In genomic region chr8:12671473-12672055, GRCm38 (mm10) we compare ENCODE assay signal across 8 mouse cellular contexts. TPM values are rescaled to one million over a fixed set of nuclear protein-coding genes. Genes with fewer than 3 reads are reported as not detected.
DNase-seq lines count a peak whose midpoint lies in the region; ATAC-seq and TF ChIP-seq lines count a peak whose summit lies in the region.

No protein-coding gene starts in this region.

- under 1% methylated on average over 38 of the region's 38 CpGs for WGBS in liver, adult 2 months
- WGBS in bone marrow, adult 2 months = under 1% methylated on average over 38 of the region's 38 CpGs
- WGBS in forebrain, embryonic 11.5 days = 0% methylated on average over 35 of the region's 38 CpGs
- WGBS in limb, embryonic 11.5 days = under 1% methylated on average over 38 of the region's 38 CpGs
- WGBS in neural tube, embryonic 13.5 days = under 1% methylated on average over 36 of the region's 38 CpGs

- H3K27ac ChIP-seq in liver, adult 2 months (replicated peaks; ENCODE audit: insufficient read depth, low read depth, low read length) = peak overlapping the region; percentile 22
- peak overlapping the region; percentile 53; the same call in 1 of the 2 replicates for H3K27ac ChIP-seq in bone marrow, adult 2 months (ENCODE audit: control insufficient read depth, insufficient read depth, low read depth, low read length, poor library complexity)
- H3K27ac ChIP-seq in forebrain, embryonic 11.5 days (ENCODE audit: low read depth, low read length) = peak overlapping the region; percentile 66; the same call in 1 of the 2 replicates
- H3K27ac ChIP-seq in limb, embryonic 11.5 days (replicated peaks; ENCODE audit: low read depth, low read length) = peak overlapping the region; percentile 56; the same call in 1 of the 2 replicates
- H3K27ac ChIP-seq in neural tube, embryonic 13.5 days (replicated peaks) = peak overlapping the region; percentile 86

- ATAC-seq in forebrain, embryonic 11.5 days (replicated peaks; ENCODE audit: low FRiP score) = no peak; the same call in 1 of the 2 replicates
- peak; percentile 66; the same call in 1 of the 2 replicates for ATAC-seq in limb, embryonic 11.5 days (ENCODE audit: insufficient number of reproducible peaks, low FRiP score, low TSS enrichment, low read depth)
- peak; percentile 82 for ATAC-seq in neural tube, embryonic 13.5 days (ENCODE audit: low read depth)
- no peak; the same call in 1 of the 2 replicates for ATAC-seq in cerebellum, adult (ENCODE audit: insufficient number of reproducible peaks, low FRiP score, low TSS enrichment)

- no peaks in the 10 kb centered on the region for H3K27me3 ChIP-seq in liver, adult 2 months (ENCODE audit: control insufficient read depth, insufficient read depth, low read length)
- no peaks in the 10 kb centered on the region for H3K27me3 ChIP-seq in forebrain, embryonic 11.5 days (ENCODE audit: control insufficient read depth, insufficient read depth, low read length)
- H3K27me3 ChIP-seq in limb, embryonic 11.5 days (ENCODE audit: control insufficient read depth, insufficient read depth, low read length) = no peaks in the 10 kb centered on the region
- peaks cover 14% of the 10 kb centered on the region for H3K27me3 ChIP-seq in neural tube, embryonic 13.5 days

- peak overlapping the region; percentile 87 for H3K4me2 ChIP-seq in forebrain, embryonic 11.5 days (ENCODE audit: low read depth, low read length, severe bottlenecking)
- H3K4me2 ChIP-seq in limb, embryonic 11.5 days (ENCODE audit: low read depth, severe bottlenecking) = peak overlapping the region; percentile 87
- H3K4me2 ChIP-seq in neural tube, embryonic 13.5 days = peak overlapping the region; percentile 86

- H3K79me2 ChIP-seq in liver, adult 2 months (ENCODE audit: control insufficient read depth, insufficient read depth, low read length) = peaks cover 24% of the 10 kb centered on the region

- 0 out of 2 replicates have a peak, but pooled peaks have one; percentile 36 for TF ChIP-seq POLR2A in liver, adult 2 months (IDR thresholded peaks at IDR 0.05; ENCODE audit: extremely low read depth, insufficient read depth, low read length)
- TF ChIP-seq POLR2A in bone marrow, adult 2 months (IDR thresholded peaks at IDR 0.05; ENCODE audit: borderline replicate concordance, control insufficient read depth, low read depth, low read length) = no peak

- peak; percentile 12 for DNase-seq in liver, adult 2 months (ENCODE audit: extremely low read depth, low read depth, low spot score)
- no peak for DNase-seq in liver
- DNase-seq in forebrain, embryonic 11.5 days (ENCODE audit: low spot score) = peak; percentile 50
- DNase-seq in limb, embryonic 11.5 days (ENCODE audit: low spot score) = peak; percentile 40
- DNase-seq in layer of hippocampus, postnatal 25 days (ENCODE audit: extremely low spot score in 1 of 2, low spot score in 1 of 2) = no peak

- H3K9ac ChIP-seq in liver, adult 2 months (ENCODE audit: low read depth, low read length) = peak overlapping the region; percentile 88
- H3K9ac ChIP-seq in forebrain, embryonic 11.5 days (ENCODE audit: low read length) = peak overlapping the region; percentile 96
- peak overlapping the region; percentile 95 for H3K9ac ChIP-seq in limb, embryonic 11.5 days (ENCODE audit: low read length)
- H3K9ac ChIP-seq in neural tube, embryonic 13.5 days = peak overlapping the region; percentile 92

- no peaks in the 10 kb centered on the region for H3K9me3 ChIP-seq in forebrain, embryonic 11.5 days (ENCODE audit: control insufficient read depth, low read length)
- no peaks in the 10 kb centered on the region for H3K9me3 ChIP-seq in limb, embryonic 11.5 days (ENCODE audit: control insufficient read depth, low read length)
- H3K9me3 ChIP-seq in neural tube, embryonic 13.5 days = no peaks in the 10 kb centered on the region

- no peaks in the 10 kb centered on the region for H3K36me3 ChIP-seq in liver, adult 2 months (ENCODE audit: control insufficient read depth, insufficient read depth, low read length)
- no peaks in the 10 kb centered on the region for H3K36me3 ChIP-seq in forebrain, embryonic 11.5 days (ENCODE audit: control insufficient read depth, insufficient read depth, low read length)
- H3K36me3 ChIP-seq in limb, embryonic 11.5 days (ENCODE audit: control insufficient read depth, insufficient read depth, low read length) = no peaks in the 10 kb centered on the region
- H3K36me3 ChIP-seq in neural tube, embryonic 13.5 days = 0 out of 2 replicates have a peak, but pooled peaks cover 4% of the 10 kb centered on the region

- peak overlapping the region; percentile 90 for H3K4me3 ChIP-seq in liver, adult 2 months (ENCODE audit: insufficient read depth, low read depth, low read length)
- peak overlapping the region; percentile 74 for H3K4me3 ChIP-seq in bone marrow, adult 2 months (replicated peaks; ENCODE audit: control insufficient read depth, low read depth, low read length)
- peak overlapping the region; percentile 97 for H3K4me3 ChIP-seq in forebrain, embryonic 11.5 days (ENCODE audit: low read depth, low read length)
- peak overlapping the region; percentile 93 for H3K4me3 ChIP-seq in limb, embryonic 11.5 days (ENCODE audit: low read depth, low read length)
- H3K4me3 ChIP-seq in neural tube, embryonic 13.5 days = peak overlapping the region; percentile 98

- TF ChIP-seq CTCF in liver, adult 2 months (IDR thresholded peaks at IDR 0.05; ENCODE audit: low read depth, low read length) = no peak
- no peak for TF ChIP-seq CTCF in bone marrow, adult 2 months (IDR thresholded peaks at IDR 0.05; ENCODE audit: control insufficient read depth, insufficient read depth, low read length)

- peaks cover 3% of the 10 kb centered on the region; the same call in 1 of the 2 replicates for H3K4me1 ChIP-seq in liver, adult 2 months (ENCODE audit: control insufficient read depth, insufficient read depth, low read length)
- no peaks in the 10 kb centered on the region for H3K4me1 ChIP-seq in bone marrow, adult 2 months (ENCODE audit: control insufficient read depth, insufficient read depth, low read length)
- H3K4me1 ChIP-seq in forebrain, embryonic 11.5 days (replicated peaks; ENCODE audit: control insufficient read depth, insufficient read depth, low read length) = peaks cover 3% of the 10 kb centered on the region; the same call in 1 of the 2 replicates
- H3K4me1 ChIP-seq in limb, embryonic 11.5 days (ENCODE audit: control insufficient read depth, insufficient read depth, low read length) = 0 out of 2 replicates have a peak, but pooled peaks cover 6% of the 10 kb centered on the region
- peaks cover 19% of the 10 kb centered on the region for H3K4me1 ChIP-seq in neural tube, embryonic 13.5 days (replicated peaks)

RNA-seq across cellular contexts. Expression of gene Tubgcp3, which starts 0.5 kb away (rescaled TPM):
- total RNA-seq in liver, adult 2 months (2014; rRNA removed) = 12.8 and 19.1 TPM in 2 replicates
- polyA plus RNA-seq in liver, adult 2 months (2012; rRNA removed) = 14.4 and 21.9 TPM in 2 replicates
- polyA plus RNA-seq in bone marrow, adult 2 months (2011; ENCODE audit: insufficient read depth, insufficient read length, low replicate concordance, missing spikeins) = 45.6 and 65.8 TPM in 2 replicates
- 67.4 and 68.3 TPM in 2 replicates for polyA plus RNA-seq in forebrain, embryonic 11.5 days (2014; fragmentation: Nextera tagmentation; extraction: Ambion mirVana)
- polyA plus RNA-seq in limb, embryonic 11.5 days (2014; fragmentation: Nextera tagmentation; extraction: Ambion mirVana) = 54.3 and 57.1 TPM in 2 replicates
- polyA plus RNA-seq in neural tube, embryonic 13.5 days (2015; fragmentation: Nextera tagmentation; extraction: Ambion mirVana) = 34.6 and 38.0 TPM in 2 replicates
- 10 to 100 TPM; 32.0 to 33.6 TPM for total RNA-seq in layer of hippocampus, postnatal 25 days (2021)

Comparison
In these comparisons a context has a peak if more than half of its experiments do, and no peak if none do; other contexts are left out.
1. DNase-seq: peak in liver, adult 2 months (single experiment), forebrain, embryonic 11.5 days (single experiment) and limb, embryonic 11.5 days (single experiment); none in liver (single experiment) and layer of hippocampus, postnatal 25 days (0 of 2).
2. H3K27ac ChIP-seq: peak in every context shown above with its lines; median percentile 86 in neural tube, embryonic 13.5 days; 66 in forebrain, embryonic 11.5 days; 56 in limb, embryonic 11.5 days; 53 in bone marrow, adult 2 months; 22 in liver, adult 2 months.
3. ATAC-seq: peak in limb, embryonic 11.5 days (single experiment) and neural tube, embryonic 13.5 days (single experiment); none in forebrain, embryonic 11.5 days (single experiment) and cerebellum, adult (single experiment).
4. Peak in every context shown above with its lines, with median percentiles within 50 percentile points of each other: H3K4me3 ChIP-seq, H3K9ac ChIP-seq and H3K4me2 ChIP-seq.